Mouse (Mus musculus): Measurements from ENCODE around the gene Gli1. TPM values are rescaled to one million over a fixed set of nuclear protein-coding genes. Genes with fewer than 3 reads are reported as not detected.

The Gli1 gene
- polyA plus RNA-seq, 1 experiment from 2014 or later = 10.2 TPM

- 70% methylated on average over 22 of the region's 22 CpGs for WGBS
These were observed 28.4 kb upstream of the Gli1 start, which contains the start of gene Inhbc for GRCm38 (mm10) chr10:127369834-127370820. Gene Inhbc (minus strand): TSS chr10:127370431.

GRCm38 (mm10) chr10:127368273-127368672 lies 26.5 kb upstream of the Gli1 start:
- H3K9ac ChIP-seq (ENCODE audit: low read depth, low read length) = no peak overlapping the region
- WGBS = 91% methylated on average over 2 of the region's 2 CpGs
- ATAC-seq (ENCODE audit: low read depth) = no peak

More at GRCm38 (mm10) chr10:127369834-127370820, 28.4 kb upstream of the Gli1 start, which contains the start of gene Inhbc:
- H3K9me3 ChIP-seq (ENCODE audit: control insufficient read depth, low read length) = no peaks in the 10 kb centered on the region
- no peaks in the 10 kb centered on the region for H3K27me3 ChIP-seq (replicated peaks; ENCODE audit: control insufficient read depth, insufficient read depth, low read length)
- no peak within 1 kb of the TSS for H3K4me2 ChIP-seq (ENCODE audit: low read depth, low read length)
- H3K9ac ChIP-seq (ENCODE audit: low read depth, low read length) = no peak within 1 kb of the TSS
- no peak within 1 kb of the TSS for H3K4me3 ChIP-seq (ENCODE audit: low read depth, low read length)
- ATAC-seq (ENCODE audit: low read depth) (no peak), DNase-seq (ENCODE audit: low spot score) (no peak)
- no peak within 1 kb of the TSS for H3K27ac ChIP-seq (replicated peaks; ENCODE audit: low read depth, low read length)
- H3K36me3 ChIP-seq (ENCODE audit: control insufficient read depth, insufficient read depth, low read length) = no peaks in the 10 kb centered on the region
- H3K4me1 ChIP-seq (ENCODE audit: control insufficient read depth, insufficient read depth, low read length) = no peaks in the 10 kb centered on the region

GRCm38 (mm10) chr10:127367116-127367515 lies 25.3 kb upstream of the Gli1 start:
- H3K4me2 ChIP-seq (ENCODE audit: low read depth, low read length) = no peak overlapping the region
- ATAC-seq (ENCODE audit: low read depth) = no peak
- no peak overlapping the region for H3K9ac ChIP-seq (ENCODE audit: low read depth, low read length)
- no peak overlapping the region for H3K27ac ChIP-seq (replicated peaks; ENCODE audit: low read depth, low read length)
- H3K27me3 ChIP-seq (replicated peaks; ENCODE audit: control insufficient read depth, insufficient read depth, low read length) = no peaks in the 10 kb centered on the region
- H3K36me3 ChIP-seq (ENCODE audit: control insufficient read depth, insufficient read depth, low read length) = no peaks in the 10 kb centered on the region
- DNase-seq (ENCODE audit: low spot score) = no peak
- no peak overlapping the region for H3K4me3 ChIP-seq (ENCODE audit: low read depth, low read length)
- H3K9me3 ChIP-seq (ENCODE audit: control insufficient read depth, low read length) = no peaks in the 10 kb centered on the region
- 70% methylated on average over 5 of the region's 5 CpGs for WGBS
- H3K4me1 ChIP-seq (ENCODE audit: control insufficient read depth, insufficient read depth, low read length) = no peaks in the 10 kb centered on the region

More at GRCm38 (mm10) chr10:127368273-127368672, 26.5 kb upstream of the Gli1 start:
- Histone ChIP-seq H3K4me3 (ENCODE audit: low read depth, low read length) (no peak overlapping the region), H3K27me3 (replicated peaks; ENCODE audit: control insufficient read depth, insufficient read depth, low read length) (no peaks in the 10 kb centered on the region), H3K36me3 (ENCODE audit: control insufficient read depth, insufficient read depth, low read length) (no peaks in the 10 kb centered on the region), H3K9me3 (ENCODE audit: control insufficient read depth, low read length) (no peaks in the 10 kb centered on the region), H3K27ac (replicated peaks; ENCODE audit: low read depth, low read length) (no peak overlapping the region), H3K4me2 (ENCODE audit: low read depth, low read length) (no peak overlapping the region), H3K4me1 (ENCODE audit: control insufficient read depth, insufficient read depth, low read length) (no peaks in the 10 kb centered on the region)
- DNase-seq (ENCODE audit: low spot score) = no peak

- DNase-seq (ENCODE audit: low spot score) (no peak), ATAC-seq (ENCODE audit: low read depth) (no peak)
- Histone ChIP-seq H3K9ac (ENCODE audit: low read depth, low read length) (no peak overlapping the region), H3K27me3 (replicated peaks; ENCODE audit: control insufficient read depth, insufficient read depth, low read length) (no peaks in the 10 kb centered on the region), H3K9me3 (ENCODE audit: control insufficient read depth, low read length) (no peaks in the 10 kb centered on the region), H3K4me3 (ENCODE audit: low read depth, low read length) (no peak overlapping the region), H3K36me3 (ENCODE audit: control insufficient read depth, insufficient read depth, low read length) (no peaks in the 10 kb centered on the region), H3K4me2 (ENCODE audit: low read depth, low read length) (no peak overlapping the region), H3K4me1 (ENCODE audit: control insufficient read depth, insufficient read depth, low read length) (no peaks in the 10 kb centered on the region), H3K27ac (replicated peaks; ENCODE audit: low read depth, low read length) (no peak overlapping the region)
- WGBS = 80% methylated on average over 3 of the region's 3 CpGs
These were observed 18.9 kb upstream of the Gli1 start for GRCm38 (mm10) chr10:127360714-127361113.

DNA sequence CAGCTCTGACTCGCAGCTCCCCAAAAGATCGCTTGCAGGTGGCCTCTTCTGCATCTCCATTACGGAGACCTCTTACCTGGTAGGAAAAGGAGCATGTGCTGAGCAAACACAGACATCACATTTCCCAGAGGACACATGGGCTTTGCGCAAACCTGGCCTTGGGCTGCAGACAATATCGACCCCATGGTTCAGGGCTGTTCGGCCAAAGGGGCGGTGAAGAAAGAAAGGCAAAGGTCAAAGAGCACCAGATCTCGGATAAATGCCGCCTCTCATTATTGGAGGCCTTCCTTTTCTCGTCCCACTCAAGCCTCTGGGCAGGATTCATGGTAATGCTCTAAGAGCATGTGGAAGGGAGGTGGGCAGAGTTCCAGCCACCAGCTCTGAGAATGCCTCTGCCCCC lies 13.6 kb upstream of the Gli1 start:
- no peaks in the 10 kb centered on the region for H3K27me3 ChIP-seq (replicated peaks; ENCODE audit: control insufficient read depth, insufficient read depth, low read length)
- peaks cover 5% of the 10 kb centered on the region; the same call in 1 of the 2 replicates for H3K4me1 ChIP-seq (ENCODE audit: control insufficient read depth, insufficient read depth, low read length)
- H3K27ac ChIP-seq (replicated peaks; ENCODE audit: low read depth, low read length) = no peak overlapping the region
- no peak overlapping the region for H3K4me3 ChIP-seq (ENCODE audit: low read depth, low read length)
- no peak overlapping the region for H3K9ac ChIP-seq (ENCODE audit: low read depth, low read length)
- H3K9me3 ChIP-seq (ENCODE audit: control insufficient read depth, low read length) = no peaks in the 10 kb centered on the region
- no peaks in the 10 kb centered on the region for H3K36me3 ChIP-seq (ENCODE audit: control insufficient read depth, insufficient read depth, low read length)
- no peak for ATAC-seq (ENCODE audit: low read depth)
- H3K4me2 ChIP-seq (ENCODE audit: low read depth, low read length) = no peak overlapping the region
- 55% methylated on average over 10 of the region's 10 CpGs for WGBS
- DNase-seq (ENCODE audit: low spot score) = no peak

DNA sequence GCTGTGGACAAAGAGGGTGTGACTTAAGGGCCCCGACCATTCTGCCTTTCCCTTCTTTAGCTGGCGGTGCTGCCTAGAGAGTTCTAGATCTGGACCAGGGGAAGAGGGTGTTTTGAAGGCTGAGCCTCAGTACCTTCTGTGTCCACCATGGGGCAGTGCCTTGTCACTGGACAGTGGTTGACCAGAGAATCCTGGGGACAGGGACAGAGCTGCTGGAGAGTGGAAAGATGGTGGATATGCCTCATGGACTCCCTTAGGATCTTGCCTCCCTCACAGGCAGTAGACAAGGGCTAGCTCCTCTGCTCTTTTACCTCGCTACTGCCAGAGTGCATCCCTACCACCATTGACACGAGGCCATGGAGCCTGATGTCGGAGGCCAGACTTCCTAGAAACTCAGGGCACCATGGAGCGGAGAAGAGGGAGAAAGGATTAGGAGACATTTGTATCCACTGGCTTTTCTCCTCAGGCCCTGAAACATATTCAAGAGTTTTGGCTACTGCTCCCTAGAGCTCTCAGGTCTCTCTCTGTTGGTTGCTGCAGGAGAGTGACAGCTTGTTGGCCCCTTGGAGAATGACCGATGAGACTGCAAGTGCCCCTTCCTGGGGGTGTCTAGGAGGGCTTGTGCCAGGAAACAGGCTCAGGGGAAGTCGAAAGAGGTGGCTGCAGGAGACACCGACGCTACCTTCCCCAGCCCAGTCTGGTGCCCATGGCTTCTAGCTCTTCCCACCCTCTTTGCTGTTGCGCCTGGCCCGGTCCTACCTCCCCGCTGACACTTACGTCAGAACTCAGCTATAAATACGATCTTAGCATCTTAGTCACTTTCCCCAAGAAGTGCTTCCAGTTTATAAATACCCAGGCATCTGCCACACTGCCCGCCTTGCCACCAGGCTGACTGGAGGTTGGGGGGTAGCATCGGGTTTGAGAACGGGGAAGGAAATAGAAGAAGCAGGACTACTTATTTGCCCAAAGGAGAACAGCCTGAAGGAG lies 12.4 kb upstream of the Gli1 start, which contains the start of gene Inhbe:
TSS of gene Inhbe (minus strand) at position 503 of the 987 bp plus-strand sequence.
- ATAC-seq (ENCODE audit: low read depth) (no peak), DNase-seq (ENCODE audit: low spot score) (no peak)
- Histone ChIP-seq H3K9ac (ENCODE audit: low read depth, low read length) (no peak within 1 kb of the TSS), H3K27me3 (replicated peaks; ENCODE audit: control insufficient read depth, insufficient read depth, low read length) (no peaks in the 10 kb centered on the region), H3K36me3 (ENCODE audit: control insufficient read depth, insufficient read depth, low read length) (no peaks in the 10 kb centered on the region), H3K4me3 (ENCODE audit: low read depth, low read length) (no peak within 1 kb of the TSS), H3K4me1 (ENCODE audit: control insufficient read depth, insufficient read depth, low read length) (peaks cover 6% of the 10 kb centered on the region; the same call in 1 of the 2 replicates), H3K9me3 (ENCODE audit: control insufficient read depth, low read length) (no peaks in the 10 kb centered on the region), H3K27ac (replicated peaks; ENCODE audit: low read depth, low read length) (no peak within 1 kb of the TSS), H3K4me2 (ENCODE audit: low read depth, low read length) (no peak within 1 kb of the TSS)
- WGBS = 84% methylated on average over 18 of the region's 18 CpGs

- ATAC-seq (ENCODE audit: low read depth) (no peak), DNase-seq (ENCODE audit: low spot score) (no peak)
- H3K27me3 ChIP-seq (replicated peaks; ENCODE audit: control insufficient read depth, insufficient read depth, low read length) = no peaks in the 10 kb centered on the region
- no peaks in the 10 kb centered on the region for H3K36me3 ChIP-seq (ENCODE audit: control insufficient read depth, insufficient read depth, low read length)
- H3K9ac ChIP-seq (ENCODE audit: low read depth, low read length) = no peak overlapping the region
- peaks cover 6% of the 10 kb centered on the region; the same call in 1 of the 2 replicates for H3K4me1 ChIP-seq (ENCODE audit: control insufficient read depth, insufficient read depth, low read length)
- no peak overlapping the region for H3K27ac ChIP-seq (replicated peaks; ENCODE audit: low read depth, low read length)
- no peak overlapping the region for H3K4me3 ChIP-seq (ENCODE audit: low read depth, low read length)
- no peaks in the 10 kb centered on the region for H3K9me3 ChIP-seq (ENCODE audit: control insufficient read depth, low read length)
- H3K4me2 ChIP-seq (ENCODE audit: low read depth, low read length) = no peak overlapping the region
- 86% methylated on average over 11 of the region's 11 CpGs for WGBS
These were observed 11.0 kb upstream of the Gli1 start for GRCm38 (mm10) chr10:127352766-127353165.

GRCm38 (mm10) chr10:127352187-127352586 lies 10.4 kb upstream of the Gli1 start:
- ATAC-seq (ENCODE audit: low read depth) (no peak), DNase-seq (ENCODE audit: low spot score) (no peak)
- Histone ChIP-seq H3K4me3 (ENCODE audit: low read depth, low read length) (no peak overlapping the region), H3K4me1 (ENCODE audit: control insufficient read depth, insufficient read depth, low read length) (peaks cover 6% of the 10 kb centered on the region; the same call in 1 of the 2 replicates), H3K27me3 (replicated peaks; ENCODE audit: control insufficient read depth, insufficient read depth, low read length) (no peaks in the 10 kb centered on the region), H3K9me3 (ENCODE audit: control insufficient read depth, low read length) (no peaks in the 10 kb centered on the region), H3K4me2 (ENCODE audit: low read depth, low read length) (no peak overlapping the region), H3K36me3 (ENCODE audit: control insufficient read depth, insufficient read depth, low read length) (no peaks in the 10 kb centered on the region), H3K9ac (ENCODE audit: low read depth, low read length) (no peak overlapping the region), H3K27ac (replicated peaks; ENCODE audit: low read depth, low read length) (no peak overlapping the region)
- WGBS = 84% methylated on average over 9 of the region's 9 CpGs

Data from embryonic facial prominence, embryonic 14.5 days (tissue).